Mouse (Mus musculus) skeletal muscle tissue, postnatal 0 days (tissue): ENCODE data around the gene Dmrtc1a. TPM values are rescaled to one million over a fixed set of nuclear protein-coding genes. Genes with fewer than 3 reads are reported as not detected.

Experiments
- polyA plus RNA-seq: library from polyadenylated mRNA; unstranded; fragments of >200 nt; fragmentation: Nextera tagmentation; extraction: Ambion mirVana; gene quantifications from 2 replicates; pipeline ENCODE4 v1.2.1, GENCODE M21; 2015

The Dmrtc1a gene
- polyA plus RNA-seq, result not detected in 2 replicates

GRCm38 (mm10) chrX:102908587-102908986, at the start of gene Dmrtc1a, which contains the start of gene 1700011M02Rik:
Gene Dmrtc1a (minus strand): TSS chrX:102908687.
Gene 1700011M02Rik (plus strand): TSS chrX:102908905.

GRCm38 (mm10) chrX:102928072-102928471, 19.6 kb upstream of the Dmrtc1a start, which contains the start of gene 1700018G05Rik:
Gene 1700018G05Rik (plus strand): TSS chrX:102928372.

GRCm38 (mm10) chrX:102867871-102868270, 40.6 kb downstream of the Dmrtc1a start, which contains the start of gene 1700031F05Rik:
Gene 1700031F05Rik (minus strand): TSS chrX:102867971.

GRCm38 (mm10) chrX:102854516-102854915, 54.0 kb downstream of the Dmrtc1a start, which contains the start of gene Dmrtc1c2:
Gene Dmrtc1c2 (minus strand): TSS chrX:102854616.

Other genes starting within 250 kb of the Dmrtc1a start
- gene Gm3880, start 221.7 kb downstream of the Dmrtc1a start, polyA plus RNA-seq, result not detected in 2 replicates
- gene Gm9112, start 201.1 kb downstream of the Dmrtc1a start, polyA plus RNA-seq, result not detected in 2 replicates
- gene Dmrtc1b, start 200.8 kb downstream of the Dmrtc1a start, polyA plus RNA-seq, result not detected in 2 replicates
- gene Dmrtc1c1, start 105.7 kb downstream of the Dmrtc1a start, polyA plus RNA-seq, result not detected in 2 replicates
- not detected in 2 replicates for gene Dmrtc1c2, start 54.1 kb downstream of the Dmrtc1a start, polyA plus RNA-seq
- not detected in 2 replicates for gene 1700031F05Rik, start 40.7 kb downstream of the Dmrtc1a start, polyA plus RNA-seq
- not detected in 2 replicates for gene 1700011M02Rik, start 218 bp upstream of the Dmrtc1a start, polyA plus RNA-seq
- gene 1700018G05Rik, start 19.7 kb upstream of the Dmrtc1a start, polyA plus RNA-seq, result not detected in 2 replicates